Mouse (Mus musculus): ENCODE measurements around the gene Ucma. TPM values are rescaled to one million over a fixed set of nuclear protein-coding genes. Genes with fewer than 3 reads are reported as not detected.

The Ucma gene
- polyA plus RNA-seq, 1 experiment, result not detected

DNA sequence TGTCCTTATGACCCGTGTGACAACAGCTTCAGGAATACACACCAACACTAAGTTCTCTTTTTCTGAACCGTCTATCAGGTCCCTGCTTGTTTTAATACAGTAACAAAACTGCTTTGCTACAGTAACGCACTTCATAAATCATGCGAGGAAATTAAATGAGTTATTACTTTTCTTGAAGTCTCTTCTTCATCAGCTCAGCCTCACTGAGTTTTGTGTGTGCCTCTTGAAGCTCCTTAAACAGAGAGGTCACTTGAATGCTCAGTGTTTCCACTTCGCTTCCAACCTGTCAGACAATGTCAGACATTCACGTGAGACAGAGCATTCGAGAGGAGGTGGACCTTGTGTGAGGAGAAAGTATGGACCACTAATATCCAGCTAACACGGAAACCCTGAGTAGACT is 58.9 kb downstream of the Ucma start:
- Histone ChIP-seq H3K27ac (ENCODE audit: insufficient read depth, low read depth, low read length) (no peak overlapping the region), H3K4me1 (ENCODE audit: control insufficient read depth, insufficient read depth, low read length) (peaks cover 6% of the 10 kb centered on the region; the same call in 1 of the 2 replicates), H3K4me3 (ENCODE audit: insufficient read depth, low read length) (no peak overlapping the region)
- no peak for TF ChIP-seq CTCF (IDR thresholded peaks at IDR 0.05; ENCODE audit: low read depth, low read length)
- no peak for TF ChIP-seq POLR2A (IDR thresholded peaks at IDR 0.05; ENCODE audit: borderline replicate concordance, low read depth, low read length)

GRCm38 (mm10) chr2:5035241-5035640 is 59.3 kb downstream of the Ucma start:
- peaks cover 6% of the 10 kb centered on the region for H3K4me1 ChIP-seq (ENCODE audit: control insufficient read depth, insufficient read depth, low read length)

More at GRCm38 (mm10) chr2:5035241-5035640, 59.3 kb downstream of the Ucma start:
- no peak for TF ChIP-seq CTCF (IDR thresholded peaks at IDR 0.05; ENCODE audit: low read depth, low read length)
- TF ChIP-seq POLR2A (IDR thresholded peaks at IDR 0.05; ENCODE audit: borderline replicate concordance, low read depth, low read length), result no peak
- Histone ChIP-seq H3K4me3 (ENCODE audit: insufficient read depth, low read length) (no peak overlapping the region), H3K27ac (ENCODE audit: insufficient read depth, low read depth, low read length) (no peak overlapping the region)

Other genes starting within 250 kb of the Ucma start
- gene Sephs1, start 94.6 kb upstream of the Ucma start, polyA plus RNA-seq (2012; ENCODE audit: insufficient read depth, insufficient read length, missing spikeins), result 19.0 and 21.5 TPM in 2 replicates
- 52.6 and 64.4 TPM in 2 replicates for gene Phyh, start 57.1 kb upstream of the Ucma start, polyA plus RNA-seq (2012; ENCODE audit: insufficient read depth, insufficient read length, missing spikeins)
- gene Mcm10, start 36.7 kb downstream of the Ucma start, polyA plus RNA-seq (2012; ENCODE audit: insufficient read depth, insufficient read length, missing spikeins), result 13.4 and 13.7 TPM in 2 replicates
- gene Optn, start 87.9 kb downstream of the Ucma start, polyA plus RNA-seq (2012; ENCODE audit: insufficient read depth, insufficient read length, missing spikeins), result 11.6 and 13.6 TPM in 2 replicates
- 0.20 TPM in 1 of 2 replicates, not detected in the other for gene Ccdc3, start 161.7 kb downstream of the Ucma start, polyA plus RNA-seq (2012; ENCODE audit: insufficient read depth, insufficient read length, missing spikeins)